Mouse (Mus musculus): ENCODE measurements at regions not wholly inside any gene's neighbourhood (a gene's known extent, or its start where the extent isn't known, plus 50 kb on each side); places are given as distances from the start of the nearest gene placed in this dataset.

DNA sequence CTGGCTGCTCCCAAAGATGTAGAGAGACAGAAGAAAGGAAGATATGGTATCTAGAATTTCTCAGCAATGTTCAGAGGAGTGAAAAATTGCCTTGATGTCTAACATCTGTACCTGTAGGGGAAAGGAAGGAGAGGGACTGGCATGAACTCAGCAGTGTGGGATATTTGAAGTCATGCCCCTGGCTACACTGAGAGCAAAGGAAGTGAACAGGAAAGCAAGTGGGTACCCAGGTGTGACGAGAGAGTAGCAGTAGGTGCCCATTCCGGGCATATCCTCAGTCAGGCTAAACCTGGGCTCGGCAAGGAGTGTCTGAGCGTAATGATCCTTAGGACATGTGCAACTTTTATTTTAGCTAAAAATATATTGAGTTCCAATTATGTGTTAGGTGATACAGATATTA, 203.4 kb upstream of the Satb1 start:
- ATAC-seq (ENCODE audit: insufficient number of reproducible peaks, insufficient read depth, low FRiP score, low TSS enrichment, low read depth) = no peak
- Histone ChIP-seq H3K4me1 (replicated peaks) (no peaks in the 10 kb centered on the region), H3K36me3 (no peaks in the 10 kb centered on the region), H3K27ac (no peak overlapping the region), H3K4me2 (no peak overlapping the region), H3K4me3 (replicated peaks) (no peak overlapping the region), H3K9me3 (no peaks in the 10 kb centered on the region), H3K9ac (replicated peaks) (no peak overlapping the region), H3K27me3 (no peaks in the 10 kb centered on the region)
- WGBS = 91% methylated on average over 4 of the region's 4 CpGs

GRCm38 (mm10) chr17:52031079-52031478, 198.0 kb upstream of the Satb1 start:
- H3K4me3 ChIP-seq (replicated peaks) = no peak overlapping the region
- H3K9me3 ChIP-seq = no peaks in the 10 kb centered on the region
- no peak for ATAC-seq (ENCODE audit: insufficient number of reproducible peaks, insufficient read depth, low FRiP score, low TSS enrichment, low read depth)
- 89% methylated on average over 8 of the region's 8 CpGs for WGBS
- no peak overlapping the region for H3K4me2 ChIP-seq
- no peak overlapping the region for H3K9ac ChIP-seq (replicated peaks)
- H3K27me3 ChIP-seq = no peaks in the 10 kb centered on the region
- H3K36me3 ChIP-seq = no peaks in the 10 kb centered on the region
- H3K27ac ChIP-seq = no peak overlapping the region
- H3K4me1 ChIP-seq (replicated peaks) = no peaks in the 10 kb centered on the region

- H3K27ac ChIP-seq = no peak overlapping the region
- 42% methylated on average over 8 of the region's 8 CpGs for WGBS
- no peaks in the 10 kb centered on the region for H3K27me3 ChIP-seq
- no peak overlapping the region for H3K4me3 ChIP-seq (replicated peaks)
- no peak for ATAC-seq (ENCODE audit: insufficient number of reproducible peaks, insufficient read depth, low FRiP score, low TSS enrichment, low read depth)
- H3K4me2 ChIP-seq = no peak overlapping the region
- no peaks in the 10 kb centered on the region for H3K36me3 ChIP-seq
- H3K4me1 ChIP-seq (replicated peaks) = 0 out of 2 replicates have a peak, but pooled peaks cover 7% of the 10 kb centered on the region
- no peaks in the 10 kb centered on the region for H3K9me3 ChIP-seq
- no peak overlapping the region for H3K9ac ChIP-seq (replicated peaks)
Observed at GRCm38 (mm10) chr17:51986920-51987319, 153.8 kb upstream of the Satb1 start.

DNA sequence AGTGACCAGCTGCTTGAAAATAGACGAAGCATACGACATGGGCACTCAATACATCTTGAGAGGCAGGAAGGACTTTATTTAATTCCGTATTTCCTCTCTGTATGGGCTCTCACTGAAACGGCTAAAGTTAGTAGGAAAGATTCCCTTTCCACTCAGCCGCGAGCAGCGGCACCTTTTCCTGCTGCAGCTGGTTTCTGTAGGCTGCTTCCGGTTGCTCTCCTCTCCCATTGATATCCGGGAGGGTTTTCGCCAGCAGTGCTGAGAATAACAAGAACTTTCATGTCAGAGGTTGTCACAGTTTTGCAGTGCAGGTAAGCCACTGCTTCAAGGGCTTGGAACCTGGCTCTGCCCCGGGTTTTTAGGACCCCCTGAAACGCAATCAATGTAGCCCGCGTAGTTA, 153.1 kb upstream of the Satb1 start:
- Histone ChIP-seq H3K9me3 (no peaks in the 10 kb centered on the region), H3K9ac (replicated peaks) (no peak overlapping the region), H3K27ac (no peak overlapping the region), H3K4me1 (replicated peaks) (0 out of 2 replicates have a peak, but pooled peaks cover 7% of the 10 kb centered on the region), H3K27me3 (no peaks in the 10 kb centered on the region), H3K4me2 (no peak overlapping the region), H3K4me3 (replicated peaks) (no peak overlapping the region), H3K36me3 (no peaks in the 10 kb centered on the region)
- 64% methylated on average over 14 of the region's 14 CpGs for WGBS
- 0 out of 2 replicates have a peak, but pooled peaks have one; percentile 26 for ATAC-seq (ENCODE audit: insufficient number of reproducible peaks, insufficient read depth, low FRiP score, low TSS enrichment, low read depth)

DNA sequence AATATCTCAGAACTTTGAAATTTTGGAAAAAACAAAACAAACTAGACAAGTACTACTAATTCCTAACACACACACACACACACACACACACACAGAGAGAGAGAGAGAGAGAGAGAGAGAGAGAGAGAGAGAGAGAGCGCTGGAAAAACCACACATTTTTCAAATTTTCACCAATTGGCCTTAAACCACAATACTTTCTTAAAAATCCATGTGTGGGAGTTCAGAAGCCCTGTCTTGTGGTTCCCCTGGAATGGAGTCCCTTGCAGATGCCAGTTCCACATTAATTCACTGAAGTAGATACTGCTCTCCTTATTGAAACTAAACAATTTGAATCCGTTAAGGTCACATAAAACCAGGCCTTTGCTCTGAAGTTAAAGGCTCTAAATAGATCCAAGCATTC, 146.0 kb upstream of the Satb1 start:
- H3K9ac ChIP-seq (replicated peaks) = no peak overlapping the region
- H3K36me3 ChIP-seq = no peaks in the 10 kb centered on the region
- 79% methylated on average over 2 of the region's 2 CpGs for WGBS
- no peak overlapping the region for H3K27ac ChIP-seq
- H3K4me3 ChIP-seq (replicated peaks) = no peak overlapping the region
- ATAC-seq (ENCODE audit: insufficient number of reproducible peaks, insufficient read depth, low FRiP score, low TSS enrichment, low read depth) = no peak
- H3K4me2 ChIP-seq = no peak overlapping the region
- 0 out of 2 replicates have a peak, but pooled peaks cover 5% of the 10 kb centered on the region for H3K27me3 ChIP-seq
- no peaks in the 10 kb centered on the region for H3K9me3 ChIP-seq
- H3K4me1 ChIP-seq (replicated peaks) = no peaks in the 10 kb centered on the region

DNA sequence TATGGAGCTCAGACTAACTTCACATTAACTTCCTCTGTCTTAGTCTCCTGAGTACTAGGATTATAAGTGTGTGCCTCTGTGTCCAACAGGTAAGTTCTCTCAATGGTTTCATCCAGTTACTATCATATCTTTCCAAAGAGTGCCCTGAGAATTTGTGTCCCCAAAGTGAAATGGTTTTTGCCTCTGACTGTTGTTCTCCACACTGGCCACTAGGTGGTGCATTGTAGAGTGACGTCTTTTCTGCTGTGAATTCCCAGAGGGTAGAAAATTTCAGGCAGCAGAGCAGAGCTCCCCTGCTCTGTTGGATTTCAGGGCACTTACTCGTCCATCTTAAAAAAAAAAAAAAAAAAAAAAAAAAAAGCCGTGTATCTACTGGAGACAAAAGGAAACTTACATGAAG, 138.4 kb upstream of the Satb1 start:
- H3K4me3 ChIP-seq (replicated peaks) = no peak overlapping the region
- peaks cover 6% of the 10 kb centered on the region; the same call in 1 of the 2 replicates for H3K9me3 ChIP-seq
- WGBS = 46% methylated on average over 3 of the region's 3 CpGs
- no peak overlapping the region for H3K4me2 ChIP-seq
- H3K36me3 ChIP-seq = no peaks in the 10 kb centered on the region
- H3K27ac ChIP-seq = no peak overlapping the region
- ATAC-seq (ENCODE audit: insufficient number of reproducible peaks, insufficient read depth, low FRiP score, low TSS enrichment, low read depth) = no peak
- H3K9ac ChIP-seq (replicated peaks) = no peak overlapping the region
- no peaks in the 10 kb centered on the region for H3K4me1 ChIP-seq (replicated peaks)
- no peaks in the 10 kb centered on the region for H3K27me3 ChIP-seq

- Histone ChIP-seq H3K27ac (no peak overlapping the region), H3K4me1 (replicated peaks) (no peaks in the 10 kb centered on the region), H3K4me3 (replicated peaks) (no peak overlapping the region), H3K27me3 (no peaks in the 10 kb centered on the region), H3K9ac (replicated peaks) (no peak overlapping the region), H3K9me3 (peaks cover 6% of the 10 kb centered on the region; the same call in 1 of the 2 replicates), H3K36me3 (no peaks in the 10 kb centered on the region), H3K4me2 (no peak overlapping the region)
- ATAC-seq (ENCODE audit: insufficient number of reproducible peaks, insufficient read depth, low FRiP score, low TSS enrichment, low read depth) = no peak
- 84% methylated on average over 11 of the region's 11 CpGs for WGBS
Observed at GRCm38 (mm10) chr17:51966573-51967284, 133.6 kb upstream of the Satb1 start.

GRCm38 (mm10) chr17:51962529-51963110, 129.5 kb upstream of the Satb1 start:
- no peak overlapping the region for H3K4me2 ChIP-seq
- no peak for ATAC-seq (ENCODE audit: insufficient number of reproducible peaks, insufficient read depth, low FRiP score, low TSS enrichment, low read depth)

GRCm38 (mm10) chr17:51961337-51961736, 128.2 kb upstream of the Satb1 start:
- ATAC-seq (ENCODE audit: insufficient number of reproducible peaks, insufficient read depth, low FRiP score, low TSS enrichment, low read depth) = no peak
- Histone ChIP-seq H3K27me3 (no peaks in the 10 kb centered on the region; the same call in 1 of the 2 replicates), H3K4me2 (no peak overlapping the region), H3K27ac (no peak overlapping the region), H3K9ac (replicated peaks) (no peak overlapping the region), H3K36me3 (no peaks in the 10 kb centered on the region), H3K9me3 (no peaks in the 10 kb centered on the region), H3K4me1 (replicated peaks) (no peaks in the 10 kb centered on the region), H3K4me3 (replicated peaks) (no peak overlapping the region)
- WGBS = 92% methylated on average over 4 of the region's 4 CpGs

More at GRCm38 (mm10) chr17:51962529-51963110, 129.5 kb upstream of the Satb1 start:
- no peak overlapping the region for H3K9ac ChIP-seq (replicated peaks)
- H3K4me1 ChIP-seq (replicated peaks) = no peaks in the 10 kb centered on the region
- no peaks in the 10 kb centered on the region for H3K36me3 ChIP-seq
- no peaks in the 10 kb centered on the region for H3K9me3 ChIP-seq
- H3K27ac ChIP-seq = no peak overlapping the region
- 76% methylated on average over 12 of the region's 12 CpGs for WGBS
- H3K4me3 ChIP-seq (replicated peaks) = no peak overlapping the region
- no peaks in the 10 kb centered on the region for H3K27me3 ChIP-seq

- H3K9ac ChIP-seq (replicated peaks) = no peak overlapping the region
- 84% methylated on average over 13 of the region's 13 CpGs for WGBS
- H3K27ac ChIP-seq = no peak overlapping the region
- H3K36me3 ChIP-seq = no peaks in the 10 kb centered on the region
- no peak for ATAC-seq (ENCODE audit: insufficient number of reproducible peaks, insufficient read depth, low FRiP score, low TSS enrichment, low read depth)
- no peaks in the 10 kb centered on the region; the same call in 1 of the 2 replicates for H3K27me3 ChIP-seq
- H3K4me2 ChIP-seq = no peak overlapping the region
- no peaks in the 10 kb centered on the region for H3K9me3 ChIP-seq
- no peaks in the 10 kb centered on the region for H3K4me1 ChIP-seq (replicated peaks)
- no peak overlapping the region for H3K4me3 ChIP-seq (replicated peaks)
Observed at GRCm38 (mm10) chr17:51956275-51956674, 123.2 kb upstream of the Satb1 start.

DNA sequence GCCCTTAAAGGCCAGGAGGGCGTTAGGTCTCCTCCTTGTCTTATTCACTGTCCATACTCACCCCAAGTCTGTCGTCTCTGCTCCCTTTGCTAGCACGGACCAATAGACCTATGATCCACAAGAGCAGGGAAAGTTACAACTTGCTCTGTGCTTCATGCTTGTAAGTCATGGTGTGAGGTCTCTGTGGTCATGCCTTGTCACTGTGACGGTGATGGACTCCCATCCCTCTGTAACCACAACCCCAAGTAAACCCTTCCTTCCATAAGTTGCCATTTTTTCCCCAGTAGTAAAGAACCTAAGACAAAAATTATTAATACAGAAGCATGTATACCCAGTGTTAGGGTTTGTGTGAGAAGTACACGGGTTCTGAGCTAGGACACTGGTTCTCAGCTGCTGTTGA, 104.6 kb upstream of the Satb1 start:
- Histone ChIP-seq H3K27me3 (no peaks in the 10 kb centered on the region), H3K36me3 (no peaks in the 10 kb centered on the region), H3K4me1 (replicated peaks) (no peaks in the 10 kb centered on the region), H3K4me3 (replicated peaks) (no peak overlapping the region), H3K9ac (replicated peaks) (no peak overlapping the region), H3K27ac (no peak overlapping the region), H3K4me2 (no peak overlapping the region), H3K9me3 (no peaks in the 10 kb centered on the region)
- no peak for ATAC-seq (ENCODE audit: insufficient number of reproducible peaks, insufficient read depth, low FRiP score, low TSS enrichment, low read depth)
- 88% methylated on average over 5 of the region's 5 CpGs for WGBS

DNA sequence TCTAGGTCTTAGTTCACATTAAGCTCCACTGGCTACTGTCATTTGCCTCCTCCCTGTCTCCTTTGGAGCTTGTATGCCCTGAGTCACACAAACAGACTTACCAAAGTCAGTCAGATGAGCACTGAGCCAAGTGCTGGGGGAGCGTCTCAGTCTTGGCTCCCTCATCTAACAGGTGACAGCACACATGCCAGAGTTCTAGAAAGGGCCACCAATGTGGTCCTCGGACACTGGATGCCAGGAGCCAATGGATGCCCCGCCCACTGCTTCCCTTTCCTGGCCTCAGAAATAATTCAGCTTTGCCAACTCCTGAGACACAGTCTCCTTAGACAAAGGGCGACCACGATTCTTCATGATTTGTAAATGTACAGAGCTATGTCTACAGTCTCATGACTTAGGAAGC, 103.0 kb upstream of the Satb1 start:
- H3K4me2 ChIP-seq = no peak overlapping the region
- 81% methylated on average over 5 of the region's 5 CpGs for WGBS
- no peaks in the 10 kb centered on the region for H3K27me3 ChIP-seq
- H3K4me3 ChIP-seq (replicated peaks) = no peak overlapping the region
- no peak overlapping the region for H3K9ac ChIP-seq (replicated peaks)
- no peaks in the 10 kb centered on the region for H3K4me1 ChIP-seq (replicated peaks)
- H3K9me3 ChIP-seq = no peaks in the 10 kb centered on the region
- H3K27ac ChIP-seq = no peak overlapping the region
- ATAC-seq (ENCODE audit: insufficient number of reproducible peaks, insufficient read depth, low FRiP score, low TSS enrichment, low read depth) = no peak
- H3K36me3 ChIP-seq = no peaks in the 10 kb centered on the region

Measured in limb, embryonic 12.5 days (tissue).